Mouse (Mus musculus) right cerebral cortex, postnatal 10 days (tissue): ENCODE measurements around the gene Fgf6.

Source experiments
- DNase-seq, 2 experiments: peaks; one replicate each; pipeline ENCODE4 v3.0.0; 2021; ENCODE audit warnings: low spot score in 2 of 2

Gene Fgf6

GRCm38 (mm10) chr6:127014906-127015770 lies at the start of gene Fgf6:
Fgf6 (plus strand) TSS chr6:127015586.
- DNase-seq = peak in 1 of 2 experiments; percentile 15

- DNase-seq = no peak
Measured at GRCm38 (mm10) chr6:126966241-126967026, 49.0 kb upstream of the Fgf6 start.

GRCm38 (mm10) chr6:126981539-126982234 lies 33.7 kb upstream of the Fgf6 start:
- DNase-seq = no peak

- peak in 1 of 2 experiments; percentile 38 for DNase-seq
Measured at GRCm38 (mm10) chr6:126993676-126994075, 21.7 kb upstream of the Fgf6 start.

- no peak for DNase-seq
Measured at GRCm38 (mm10) chr6:126995494-126995893, 19.9 kb upstream of the Fgf6 start.

- no peak for DNase-seq
Measured at GRCm38 (mm10) chr6:126996399-126996798, 19.0 kb upstream of the Fgf6 start.

GRCm38 (mm10) chr6:127005646-127006045 lies 9.7 kb upstream of the Fgf6 start:
- DNase-seq = no peak

- no peak for DNase-seq
Measured at GRCm38 (mm10) chr6:127006551-127006950, 8.8 kb upstream of the Fgf6 start.

GRCm38 (mm10) chr6:127010021-127010420 lies 5.4 kb upstream of the Fgf6 start:
- peak in 1 of 2 experiments; percentile 10 for DNase-seq

GRCm38 (mm10) chr6:127011947-127012535 lies 3.3 kb upstream of the Fgf6 start:
- DNase-seq = peak in 1 of 2 experiments; percentile 18

- DNase-seq = peak in 1 of 2 experiments; percentile 9
Measured at GRCm38 (mm10) chr6:127019254-127019653, 3.9 kb downstream of the Fgf6 start.

- DNase-seq = no peak
Measured at GRCm38 (mm10) chr6:127020431-127020830, 5.0 kb downstream of the Fgf6 start.

GRCm38 (mm10) chr6:127024836-127025235 lies 9.4 kb downstream of the Fgf6 start:
- no peak for DNase-seq

- no peak for DNase-seq
Measured at GRCm38 (mm10) chr6:127034760-127035159, 19.4 kb downstream of the Fgf6 start.

GRCm38 (mm10) chr6:127044909-127045308 lies 29.5 kb downstream of the Fgf6 start:
- DNase-seq = no peak

- no peak for DNase-seq
Measured at GRCm38 (mm10) chr6:127050847-127051246, 35.5 kb downstream of the Fgf6 start.

GRCm38 (mm10) chr6:127056990-127057588 lies 41.7 kb downstream of the Fgf6 start:
- no peak for DNase-seq

GRCm38 (mm10) chr6:127059975-127060374 lies 44.6 kb downstream of the Fgf6 start:
- no peak for DNase-seq

- DNase-seq = no peak
Measured at GRCm38 (mm10) chr6:127063915-127064314, 48.5 kb downstream of the Fgf6 start.

- no peak for DNase-seq
Measured at GRCm38 (mm10) chr6:127064815-127065214, 49.4 kb downstream of the Fgf6 start.

- DNase-seq = no peak
Measured at GRCm38 (mm10) chr6:127072817-127073216, 57.4 kb downstream of the Fgf6 start, which contains the start of gene Fgf23. Fgf23 (plus strand) TSS chr6:127072902.
